Mouse (Mus musculus) intestine, embryonic 15.5 days (tissue): ENCODE data around the gene Ccdc162. TPM values are rescaled to one million over a fixed set of nuclear protein-coding genes. Genes with fewer than 3 reads are reported as not detected.
A peak's percentile ranks its signal among the peaks of the same experiment; 100 is the strongest.

Experiments used
- ATAC-seq: fragments of 200-750 bp; cut with Nextera tagmentation; 2 replicates; pipeline ENCODE4 v1.8.0; 2017; ENCODE audit warnings: moderate TSS enrichment, moderate library complexity
- H3K27ac ChIP-seq: fragments of 300-500 bp; sonication (generic); 2 replicates; pipeline ENCODE4 v1.5.1; 2015; ENCODE audit warnings: mild to moderate bottlenecking, inconsistent platforms
- H3K27me3 ChIP-seq: fragments of 300-500 bp; sonication (generic); replicated peaks from 2 replicates; pipeline ENCODE4 v1.6.1; 2015; ENCODE audit warnings: inconsistent platforms
- H3K36me3 ChIP-seq: fragments of 300-500 bp; sonication (generic); 2 replicates; pipeline ENCODE4 v1.6.1; 2015; ENCODE audit warnings: inconsistent platforms
- H3K4me1 ChIP-seq: fragments of 300-500 bp; sonication (generic); replicated peaks from 2 replicates; pipeline ENCODE4 v1.6.1; 2015; ENCODE audit warnings: inconsistent platforms
- H3K4me2 ChIP-seq: fragments of 300-500 bp; sonication (generic); replicated peaks from 2 replicates; pipeline ENCODE4 v1.6.1; 2015; ENCODE audit warnings: mild to moderate bottlenecking, inconsistent platforms
- H3K4me3 ChIP-seq: fragments of 300-500 bp; sonication (generic); replicated peaks from 2 replicates; pipeline ENCODE4 v1.5.1; 2015; ENCODE audit warnings: inconsistent platforms
- H3K9ac ChIP-seq: fragments of 300-500 bp; sonication (generic); 2 replicates; pipeline ENCODE4 v1.6.1; 2015; ENCODE audit warnings: inconsistent platforms
- H3K9me3 ChIP-seq: fragments of 300-500 bp; sonication (generic); 2 replicates; pipeline ENCODE4 v1.6.1; 2016; ENCODE audit warnings: inconsistent platforms
- WGBS: fragments of 180-500 bp; shearing (Covaris S2); methylation state at CpG from one replicate; pipeline ENCODE4 v1.1.7; 2015; 5-methylcytosine and 5-hydroxymethylcytosine counted together
- polyA plus RNA-seq: library from polyadenylated mRNA; unstranded; fragments of >200 nt; fragmentation: Nextera tagmentation; extraction: Ambion mirVana; gene quantifications from 2 replicates; pipeline ENCODE4 v1.2.1, GENCODE M21; 2015

The Ccdc162 gene
- polyA plus RNA-seq, 1 experiment from 2014 or later: 0.93 TPM

- Histone ChIP-seq H3K36me3 (no peaks in the 10 kb centered on the region), H3K4me3 (peak overlapping the region; percentile 36), H3K9me3 (no peaks in the 10 kb centered on the region), H3K27ac (no peak overlapping the region), H3K4me1 (0 out of 2 replicates have a peak, but pooled peaks cover 2% of the 10 kb centered on the region), H3K27me3 (no peaks in the 10 kb centered on the region), H3K4me2 (peak overlapping the region; percentile 83), H3K9ac (peak overlapping the region; percentile 24; the same call in 1 of the 2 replicates)
- 22% methylated on average over 24 of the region's 24 CpGs for WGBS
- peak; percentile 58; the same call in 1 of the 2 replicates for ATAC-seq
These were observed 26.2 kb downstream of the Ccdc162 start for GRCm38 (mm10) chr10:41689941-41690887.

- Histone ChIP-seq H3K9ac (peak overlapping the region; percentile 37; the same call in 1 of the 2 replicates), H3K9me3 (no peaks in the 10 kb centered on the region), H3K4me3 (peak overlapping the region; percentile 16), H3K4me2 (peak overlapping the region; percentile 62), H3K36me3 (no peaks in the 10 kb centered on the region), H3K27ac (no peak overlapping the region), H3K4me1 (0 out of 2 replicates have a peak, but pooled peaks cover 5% of the 10 kb centered on the region), H3K27me3 (no peaks in the 10 kb centered on the region)
- 2% methylated on average over 21 of the region's 21 CpGs for WGBS
- peak; percentile 46 for ATAC-seq
These were observed 31.9 kb downstream of the Ccdc162 start for GRCm38 (mm10) chr10:41684548-41684996.

DNA sequence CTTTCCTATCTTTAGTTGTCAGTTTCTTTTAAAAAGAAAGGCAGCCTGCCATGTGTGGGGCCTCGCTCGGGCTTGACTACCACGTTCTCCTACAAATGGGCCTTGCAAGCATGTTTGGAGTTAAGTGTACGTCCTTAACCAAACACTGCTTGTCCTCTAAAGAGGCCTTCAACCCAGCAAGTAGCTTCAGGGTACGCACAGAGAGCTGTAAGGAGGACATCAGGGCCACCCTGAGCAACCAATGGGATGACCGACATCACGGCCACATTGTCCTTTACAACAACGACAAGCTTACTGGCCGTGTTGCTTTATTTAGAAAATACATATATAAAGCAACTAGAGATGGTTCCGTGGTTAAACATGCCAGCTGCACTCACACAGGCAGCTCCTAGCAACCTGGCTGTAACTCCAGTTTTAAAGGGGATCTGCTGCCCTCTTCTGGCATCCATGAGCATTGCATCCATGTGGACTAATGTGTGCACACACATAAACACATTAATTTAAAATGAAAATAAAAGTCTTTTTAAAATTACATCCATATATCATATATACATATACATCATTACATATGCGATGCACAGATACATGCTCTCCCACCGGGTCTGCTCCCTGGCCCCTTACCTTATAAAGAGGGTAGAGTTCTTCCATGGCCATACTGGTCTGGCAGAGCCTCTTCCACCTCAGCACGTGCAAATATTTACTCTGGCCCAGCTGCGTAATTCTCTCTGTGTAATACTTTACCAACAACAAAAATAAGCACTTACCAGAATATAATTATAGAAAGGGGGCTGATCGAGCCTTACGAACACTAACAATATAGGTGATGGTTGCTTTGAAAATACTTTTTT lies 33.7 kb downstream of the Ccdc162 start:
- ATAC-seq: peak; percentile 63
- 27% methylated on average over 16 of the region's 16 CpGs for WGBS
- H3K27me3 ChIP-seq: no peaks in the 10 kb centered on the region
- H3K27ac ChIP-seq: no peak overlapping the region
- no peak overlapping the region for H3K4me3 ChIP-seq
- H3K9me3 ChIP-seq: no peaks in the 10 kb centered on the region
- no peaks in the 10 kb centered on the region for H3K36me3 ChIP-seq
- no peak overlapping the region for H3K9ac ChIP-seq
- peaks cover 12% of the 10 kb centered on the region; the same call in 1 of the 2 replicates for H3K4me1 ChIP-seq
- no peak overlapping the region for H3K4me2 ChIP-seq

- H3K27ac ChIP-seq: no peak overlapping the region
- no peaks in the 10 kb centered on the region for H3K36me3 ChIP-seq
- H3K9ac ChIP-seq: no peak overlapping the region
- peak; percentile 68; the same call in 1 of the 2 replicates for ATAC-seq
- 33% methylated on average over 18 of the region's 18 CpGs for WGBS
- peak overlapping the region; percentile 50 for H3K4me2 ChIP-seq
- no peak overlapping the region for H3K4me3 ChIP-seq
- no peaks in the 10 kb centered on the region for H3K9me3 ChIP-seq
- H3K4me1 ChIP-seq: peaks cover 6% of the 10 kb centered on the region; the same call in 1 of the 2 replicates
- H3K27me3 ChIP-seq: no peaks in the 10 kb centered on the region
These were observed 37.6 kb downstream of the Ccdc162 start for GRCm38 (mm10) chr10:41678746-41679360.

DNA sequence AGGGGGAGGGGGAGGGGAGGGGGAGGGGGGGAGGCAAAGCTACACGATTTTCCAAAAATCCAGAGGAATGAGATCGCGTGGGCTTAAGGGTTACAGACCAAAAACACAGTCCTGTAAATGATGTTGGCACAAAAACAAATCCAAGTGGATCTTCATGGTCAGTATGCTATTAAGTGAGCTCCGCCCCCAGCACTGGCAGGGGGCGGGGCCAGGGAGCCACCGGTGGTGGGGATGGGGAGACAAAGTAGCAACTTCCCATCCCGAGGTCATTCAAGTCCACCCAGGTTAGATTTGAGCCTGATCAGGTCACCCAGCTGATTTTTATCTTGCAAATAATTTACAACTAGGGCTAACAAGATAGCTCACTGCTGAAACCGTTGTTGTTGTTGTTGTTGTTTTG lies 39.0 kb downstream of the Ccdc162 start:
- Histone ChIP-seq H3K36me3 (no peaks in the 10 kb centered on the region), H3K9ac (no peak overlapping the region), H3K27ac (no peak overlapping the region), H3K4me1 (peaks cover 6% of the 10 kb centered on the region; the same call in 1 of the 2 replicates), H3K27me3 (no peaks in the 10 kb centered on the region), H3K9me3 (no peaks in the 10 kb centered on the region), H3K4me2 (no peak overlapping the region), H3K4me3 (no peak overlapping the region)
- 55% methylated on average over 8 of the region's 8 CpGs for WGBS
- ATAC-seq: no peak

GRCm38 (mm10) chr10:41676661-41677061 lies 39.8 kb downstream of the Ccdc162 start:
- Histone ChIP-seq H3K4me3 (no peak overlapping the region), H3K9ac (no peak overlapping the region), H3K4me2 (no peak overlapping the region), H3K27ac (no peak overlapping the region), H3K36me3 (no peaks in the 10 kb centered on the region), H3K4me1 (peaks cover 6% of the 10 kb centered on the region; the same call in 1 of the 2 replicates), H3K27me3 (no peaks in the 10 kb centered on the region), H3K9me3 (no peaks in the 10 kb centered on the region)
- ATAC-seq: no peak
- WGBS: 78% methylated on average over 6 of the region's 6 CpGs

DNA sequence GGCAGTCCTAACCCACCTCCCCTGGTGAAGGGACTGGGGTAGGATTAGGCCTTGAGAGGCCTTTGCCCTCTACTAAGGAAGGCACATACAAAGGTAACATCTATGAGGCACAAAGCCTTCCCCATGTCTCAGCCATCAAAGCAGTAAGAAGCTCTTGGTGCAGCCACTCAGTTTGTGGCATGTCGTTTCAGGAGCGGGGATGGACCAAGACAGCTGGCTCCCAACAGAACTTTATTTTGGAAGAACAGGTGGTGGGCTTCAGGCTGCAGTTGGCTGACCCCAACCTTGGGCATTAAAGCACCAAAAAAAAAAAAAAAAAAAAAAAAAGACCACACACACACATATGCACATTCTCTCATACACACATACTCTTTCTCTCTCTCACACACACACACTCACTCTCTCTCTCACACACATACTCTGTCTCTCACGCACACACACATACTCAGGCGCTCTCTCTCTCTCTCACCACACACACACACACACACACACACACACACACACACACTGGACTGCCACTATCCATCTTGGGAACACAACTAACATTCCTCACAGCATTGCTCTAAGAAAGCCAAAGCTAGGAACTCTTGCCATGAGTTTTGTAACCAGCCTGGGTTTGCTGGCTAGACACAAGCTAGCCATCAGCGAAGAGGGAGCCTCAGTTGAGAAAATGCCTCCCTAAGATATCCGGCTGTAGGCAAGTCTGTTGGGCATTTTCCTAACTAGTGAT lies 40.4 kb downstream of the Ccdc162 start:
- Histone ChIP-seq H3K4me2 (no peak overlapping the region), H3K9me3 (no peaks in the 10 kb centered on the region), H3K9ac (no peak overlapping the region), H3K27me3 (no peaks in the 10 kb centered on the region), H3K4me1 (peaks cover 6% of the 10 kb centered on the region; the same call in 1 of the 2 replicates), H3K36me3 (no peaks in the 10 kb centered on the region), H3K27ac (no peak overlapping the region), H3K4me3 (no peak overlapping the region)
- WGBS: 76% methylated on average over 6 of the region's 6 CpGs
- no peak for ATAC-seq

- Histone ChIP-seq H3K9me3 (no peaks in the 10 kb centered on the region), H3K36me3 (no peaks in the 10 kb centered on the region), H3K9ac (no peak overlapping the region), H3K4me2 (no peak overlapping the region), H3K27me3 (no peaks in the 10 kb centered on the region), H3K4me1 (peaks cover 6% of the 10 kb centered on the region; the same call in 1 of the 2 replicates), H3K27ac (no peak overlapping the region), H3K4me3 (no peak overlapping the region)
- WGBS: 45% methylated on average over 6 of the region's 6 CpGs
- ATAC-seq: no peak
These were observed 41.2 kb downstream of the Ccdc162 start for GRCm38 (mm10) chr10:41675243-41675642.

DNA sequence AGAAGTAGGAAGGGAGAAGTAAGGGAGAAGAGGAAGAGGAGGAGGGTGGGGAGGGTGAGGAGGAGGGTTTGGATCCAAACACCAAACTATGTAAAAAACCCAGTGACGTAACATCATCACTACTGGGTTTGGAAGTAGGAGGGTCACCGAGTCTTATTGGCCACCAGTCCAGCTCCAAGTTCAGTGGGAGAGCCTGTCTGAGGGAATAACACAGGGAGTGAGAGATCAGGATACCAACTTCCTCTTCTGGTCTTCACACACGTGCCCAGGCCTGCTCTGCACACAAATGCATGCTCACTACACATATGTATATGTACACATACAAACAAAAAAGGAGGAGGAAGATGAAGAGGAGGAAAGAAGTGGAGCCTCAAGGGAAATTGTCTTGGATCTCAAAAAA lies 42.1 kb downstream of the Ccdc162 start:
- Histone ChIP-seq H3K9me3 (no peaks in the 10 kb centered on the region), H3K4me2 (no peak overlapping the region), H3K4me3 (no peak overlapping the region), H3K4me1 (peaks cover 6% of the 10 kb centered on the region; the same call in 1 of the 2 replicates), H3K27ac (no peak overlapping the region), H3K27me3 (no peaks in the 10 kb centered on the region), H3K9ac (no peak overlapping the region), H3K36me3 (no peaks in the 10 kb centered on the region)
- no peak for ATAC-seq
- 82% methylated on average over 3 of the region's 3 CpGs for WGBS

GRCm38 (mm10) chr10:41670196-41670595 lies 46.2 kb downstream of the Ccdc162 start:
- WGBS: 81% methylated on average over 5 of the region's 5 CpGs
- no peaks in the 10 kb centered on the region for H3K36me3 ChIP-seq
- no peak overlapping the region for H3K27ac ChIP-seq
- H3K9ac ChIP-seq: no peak overlapping the region
- ATAC-seq: no peak
- no peak overlapping the region for H3K4me3 ChIP-seq
- H3K4me2 ChIP-seq: no peak overlapping the region
- H3K4me1 ChIP-seq: no peaks in the 10 kb centered on the region
- H3K9me3 ChIP-seq: no peaks in the 10 kb centered on the region
- H3K27me3 ChIP-seq: no peaks in the 10 kb centered on the region

DNA sequence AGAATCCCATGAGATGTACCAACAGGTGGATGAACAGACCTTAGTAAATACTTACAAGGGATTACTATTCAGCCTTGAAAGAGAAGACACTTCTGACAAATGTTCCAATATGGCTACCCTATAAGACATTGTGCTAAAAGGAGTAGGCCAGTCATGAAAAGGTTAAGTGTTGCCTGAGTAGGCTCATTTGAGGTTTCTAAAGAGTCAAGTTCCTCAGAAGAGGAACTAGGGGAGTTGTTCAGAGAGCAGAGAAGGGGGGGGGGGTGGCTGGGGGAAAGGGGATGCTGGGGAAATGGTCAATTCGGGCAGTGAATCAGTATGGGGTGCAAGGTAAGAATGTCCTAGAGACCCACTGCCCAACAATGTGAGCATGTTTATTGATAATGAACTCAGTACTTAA lies 50.9 kb downstream of the Ccdc162 start:
- H3K9me3 ChIP-seq: no peaks in the 10 kb centered on the region
- H3K27me3 ChIP-seq: no peaks in the 10 kb centered on the region
- H3K36me3 ChIP-seq: no peaks in the 10 kb centered on the region
- H3K9ac ChIP-seq: no peak overlapping the region
- WGBS: 90% methylated on average over 1 of the region's 1 CpGs
- no peaks in the 10 kb centered on the region for H3K4me1 ChIP-seq
- no peak overlapping the region for H3K4me3 ChIP-seq
- no peak overlapping the region for H3K4me2 ChIP-seq
- H3K27ac ChIP-seq: no peak overlapping the region
- no peak for ATAC-seq
